Mouse (Mus musculus): ENCODE measurements around the gene Ugcg. TPM values are rescaled to one million over a fixed set of nuclear protein-coding genes. Genes with fewer than 3 reads are reported as not detected.
A peak's percentile ranks its signal among the peaks of the same experiment; 100 is the strongest.
"Not testable (repeated sequence)": the region's sequence is repeated elsewhere in the genome, so short reads cannot be mapped to it uniquely, and the experiment has no call there.

The Ugcg gene
- polyA plus RNA-seq, 1 experiment = 57.9 TPM

GRCm38 (mm10) chr4:59259806-59260205 lies 70.7 kb downstream of the Ugcg start:
- Histone ChIP-seq H3K27ac (ENCODE audit: insufficient read depth, low read length) (peak overlapping the region; percentile 63), H3K4me3 (ENCODE audit: extremely low read depth, insufficient read depth, insufficient read length) (no peak overlapping the region), H3K36me3 (ENCODE audit: control insufficient read depth, insufficient read depth, low read length) (no peaks in the 10 kb centered on the region), H3K27me3 (ENCODE audit: control insufficient read depth, insufficient read depth, low read length) (no peaks in the 10 kb centered on the region), H3K4me1 (ENCODE audit: control insufficient read depth, insufficient read depth, insufficient read length) (peaks cover 53% of the 10 kb centered on the region)
- TF ChIP-seq POLR2A (IDR thresholded peaks at IDR 0.05; ENCODE audit: low read depth, low read length) (no peak), CTCF (IDR thresholded peaks at IDR 0.05; ENCODE audit: extremely low read depth, insufficient read depth, insufficient read length, insufficient replicate concordance) (no peak)
- DNase-seq (ENCODE audit: low read depth in 1 of 2, low spot score in 2 of 2) = no peak
- whole genome bisulfite sequencing = 18% methylated on average over 1 of the region's 1 CpGs

- Histone ChIP-seq H3K27ac (ENCODE audit: insufficient read depth, low read length) (peak overlapping the region; percentile 80), H3K4me1 (ENCODE audit: control insufficient read depth, insufficient read depth, insufficient read length) (peaks cover 58% of the 10 kb centered on the region), H3K4me3 (ENCODE audit: extremely low read depth, insufficient read depth, insufficient read length) (no peak overlapping the region), H3K36me3 (ENCODE audit: control insufficient read depth, insufficient read depth, low read length) (no peaks in the 10 kb centered on the region), H3K27me3 (ENCODE audit: control insufficient read depth, insufficient read depth, low read length) (no peaks in the 10 kb centered on the region)
- DNase-seq (ENCODE audit: low read depth in 1 of 2, low spot score in 2 of 2) = peak; percentile 62 to 76
- WGBS = 16% methylated on average over 13 of the region's 13 CpGs
- TF ChIP-seq POLR2A (IDR thresholded peaks at IDR 0.05; ENCODE audit: low read depth, low read length) (no peak; the same call in 1 of the 2 replicates), CTCF (IDR thresholded peaks at IDR 0.05; ENCODE audit: extremely low read depth, insufficient read depth, insufficient read length, insufficient replicate concordance) (no peak)
These were observed 71.9 kb downstream of the Ugcg start for GRCm38 (mm10) chr4:59260871-59261515.

DNA sequence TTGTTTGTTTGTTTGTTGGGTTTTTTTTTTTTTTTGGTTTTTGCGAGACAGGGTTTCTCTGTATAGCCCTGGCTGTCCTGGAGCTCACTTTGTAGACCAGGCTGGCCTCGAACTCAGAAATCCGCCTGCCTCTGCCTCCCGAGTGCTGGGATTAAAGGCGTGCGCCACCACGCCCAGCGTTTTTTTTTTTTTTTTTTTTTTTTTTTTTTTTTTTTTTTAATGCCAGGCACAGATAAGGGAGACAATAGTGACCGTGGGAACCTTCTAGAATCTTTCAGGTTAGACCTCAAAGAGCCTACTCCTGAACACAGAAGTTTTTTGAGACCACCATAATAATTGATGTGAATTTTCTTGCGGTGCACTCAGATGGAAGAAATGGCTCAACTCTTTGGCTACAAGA lies 72.5 kb downstream of the Ugcg start:
- not testable (repeated sequence) for H3K36me3 ChIP-seq (ENCODE audit: control insufficient read depth, insufficient read depth, low read length); H3K4me3 ChIP-seq (ENCODE audit: extremely low read depth, insufficient read depth, insufficient read length); DNase-seq (ENCODE audit: low read depth in 1 of 2, low spot score in 2 of 2); H3K27me3 ChIP-seq (ENCODE audit: control insufficient read depth, insufficient read depth, low read length)
- H3K27ac ChIP-seq (ENCODE audit: insufficient read depth, low read length) = peak overlapping the region; percentile 80
- 75% methylated on average over 7 of the region's 10 CpGs for WGBS
- H3K4me1 ChIP-seq (ENCODE audit: control insufficient read depth, insufficient read depth, insufficient read length) = peaks cover 52% of the 10 kb centered on the region

GRCm38 (mm10) chr4:59262156-59262555 lies 73.1 kb downstream of the Ugcg start:
- no peak overlapping the region for H3K4me3 ChIP-seq (ENCODE audit: extremely low read depth, insufficient read depth, insufficient read length)
- H3K27ac ChIP-seq (ENCODE audit: insufficient read depth, low read length) = peak overlapping the region; percentile 80

GRCm38 (mm10) chr4:59263418-59263817 lies 74.4 kb downstream of the Ugcg start:
- no peak overlapping the region for H3K4me3 ChIP-seq (ENCODE audit: extremely low read depth, insufficient read depth, insufficient read length)
- peak overlapping the region; percentile 76 for H3K27ac ChIP-seq (ENCODE audit: insufficient read depth, low read length)
- H3K27me3 ChIP-seq (ENCODE audit: control insufficient read depth, insufficient read depth, low read length) = no peaks in the 10 kb centered on the region
- no peak for DNase-seq (ENCODE audit: low read depth in 1 of 2, low spot score in 2 of 2)
- no peaks in the 10 kb centered on the region for H3K36me3 ChIP-seq (ENCODE audit: control insufficient read depth, insufficient read depth, low read length)
- peak; percentile 10; the same call in 1 of the 2 replicates for TF ChIP-seq CTCF (IDR thresholded peaks at IDR 0.05; ENCODE audit: extremely low read depth, insufficient read depth, insufficient read length, insufficient replicate concordance)
- TF ChIP-seq POLR2A (IDR thresholded peaks at IDR 0.05; ENCODE audit: low read depth, low read length) = no peak
- WGBS = 86% methylated on average over 2 of the region's 2 CpGs
- peaks cover 48% of the 10 kb centered on the region for H3K4me1 ChIP-seq (ENCODE audit: control insufficient read depth, insufficient read depth, insufficient read length)

More at GRCm38 (mm10) chr4:59262156-59262555, 73.1 kb downstream of the Ugcg start:
- WGBS = 46% methylated on average over 6 of the region's 6 CpGs
- DNase-seq (ENCODE audit: low read depth in 1 of 2, low spot score in 2 of 2) = no peak
- Histone ChIP-seq H3K4me1 (ENCODE audit: control insufficient read depth, insufficient read depth, insufficient read length) (peaks cover 48% of the 10 kb centered on the region), H3K27me3 (ENCODE audit: control insufficient read depth, insufficient read depth, low read length) (no peaks in the 10 kb centered on the region), H3K36me3 (ENCODE audit: control insufficient read depth, insufficient read depth, low read length) (no peaks in the 10 kb centered on the region)
- TF ChIP-seq POLR2A (IDR thresholded peaks at IDR 0.05; ENCODE audit: low read depth, low read length) = no peak
- TF ChIP-seq CTCF (IDR thresholded peaks at IDR 0.05; ENCODE audit: extremely low read depth, insufficient read depth, insufficient read length, insufficient replicate concordance) = no peak

- Histone ChIP-seq H3K36me3 (ENCODE audit: control insufficient read depth, insufficient read depth, low read length) (no peaks in the 10 kb centered on the region; the same call in 1 of the 2 replicates), H3K4me3 (ENCODE audit: extremely low read depth, insufficient read depth, insufficient read length) (no peak overlapping the region), H3K27me3 (ENCODE audit: control insufficient read depth, insufficient read depth, low read length) (no peaks in the 10 kb centered on the region), H3K27ac (ENCODE audit: insufficient read depth, low read length) (peak overlapping the region; percentile 91), H3K4me1 (ENCODE audit: control insufficient read depth, insufficient read depth, insufficient read length) (peaks cover 42% of the 10 kb centered on the region)
- DNase-seq (ENCODE audit: low read depth in 1 of 2, low spot score in 2 of 2) = no peak
- 93% methylated on average over 7 of the region's 7 CpGs for WGBS
- TF ChIP-seq CTCF (IDR thresholded peaks at IDR 0.05; ENCODE audit: extremely low read depth, insufficient read depth, insufficient read length, insufficient replicate concordance) (no peak), POLR2A (IDR thresholded peaks at IDR 0.05; ENCODE audit: low read depth, low read length) (no peak)
These were observed 75.6 kb downstream of the Ugcg start for GRCm38 (mm10) chr4:59264611-59265095.

DNA sequence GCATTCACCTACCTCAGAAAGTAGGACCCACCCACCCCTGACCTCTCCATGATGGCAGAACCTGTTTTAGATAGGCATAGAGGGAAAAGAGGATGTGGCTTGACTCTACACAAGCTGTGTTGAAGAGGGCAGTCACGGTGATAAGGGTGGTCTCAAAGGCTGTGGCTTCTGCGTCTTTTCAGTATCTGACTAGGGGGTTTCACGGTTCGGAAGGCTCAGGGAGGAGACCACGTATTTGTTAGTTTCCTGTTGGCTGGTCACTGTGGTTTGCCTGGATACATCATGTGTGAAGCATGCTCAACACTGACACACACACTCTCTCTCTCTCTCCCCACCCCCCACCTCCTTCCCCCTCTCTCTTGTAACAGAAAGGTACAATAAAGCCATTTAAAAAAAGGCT lies 76.1 kb downstream of the Ugcg start:
- DNase-seq (ENCODE audit: low read depth in 1 of 2, low spot score in 2 of 2) = peak; percentile 40 to 60
- Histone ChIP-seq H3K36me3 (ENCODE audit: control insufficient read depth, insufficient read depth, low read length) (no peaks in the 10 kb centered on the region; the same call in 1 of the 2 replicates), H3K4me1 (ENCODE audit: control insufficient read depth, insufficient read depth, insufficient read length) (peaks cover 42% of the 10 kb centered on the region), H3K4me3 (ENCODE audit: extremely low read depth, insufficient read depth, insufficient read length) (no peak overlapping the region), H3K27ac (ENCODE audit: insufficient read depth, low read length) (peak overlapping the region; percentile 91), H3K27me3 (ENCODE audit: control insufficient read depth, insufficient read depth, low read length) (no peaks in the 10 kb centered on the region)
- TF ChIP-seq CTCF (IDR thresholded peaks at IDR 0.05; ENCODE audit: extremely low read depth, insufficient read depth, insufficient read length, insufficient replicate concordance) (no peak), POLR2A (IDR thresholded peaks at IDR 0.05; ENCODE audit: low read depth, low read length) (no peak)
- WGBS = 5% methylated on average over 5 of the region's 5 CpGs
